Mouse (Mus musculus): Measurements from ENCODE around the gene Gm44790. TPM values are rescaled to one million over a fixed set of nuclear protein-coding genes. Genes with fewer than 3 reads are reported as not detected.

Gene Gm44790
- polyA plus RNA-seq, 2 experiments, result 0.77 to 1.5 TPM

DNA sequence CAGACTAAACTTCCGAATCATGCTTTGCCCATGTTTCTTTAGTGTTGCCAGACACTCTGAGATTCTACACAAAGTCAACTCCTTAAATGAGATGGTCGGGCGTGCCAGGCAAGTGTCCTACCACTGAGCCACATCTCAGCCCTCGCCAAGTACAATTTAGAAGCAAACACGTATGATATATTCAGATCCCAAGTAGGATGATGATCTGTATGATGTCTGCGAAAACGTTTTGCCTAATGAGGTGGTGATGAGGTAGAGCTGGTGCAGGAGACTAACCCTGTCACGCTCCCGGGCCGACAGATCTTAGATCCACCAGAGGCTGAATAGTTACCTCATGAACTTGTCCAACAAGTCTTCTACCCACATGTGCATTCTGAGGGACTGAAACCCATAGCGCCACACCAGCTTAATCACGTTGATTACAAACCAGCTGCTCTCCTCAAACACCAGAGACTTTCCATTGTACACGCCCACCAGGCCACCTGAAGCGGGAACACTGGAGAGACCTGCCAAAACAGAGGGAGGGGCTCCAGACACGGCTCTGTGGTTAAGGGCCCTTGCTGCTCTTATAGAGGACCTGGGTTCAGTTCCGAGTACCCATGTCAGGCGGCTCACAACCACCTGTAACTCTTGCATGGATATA is 32.3 kb upstream of the Gm44790 start:
- H3K4me3 ChIP-seq (replicated peaks; ENCODE audit: low read length), result no peak overlapping the region
- no peak for DNase-seq (ENCODE audit: low spot score)

GRCm38 (mm10) chr6:86395021-86395420 is 31.4 kb upstream of the Gm44790 start:
- no peaks in the 10 kb centered on the region for H3K9me3 ChIP-seq (ENCODE audit: control insufficient read depth, low read length)
- no peak overlapping the region for H3K4me3 ChIP-seq (replicated peaks; ENCODE audit: low read length)
- peaks cover 18% of the 10 kb centered on the region for H3K4me1 ChIP-seq (ENCODE audit: control insufficient read depth, insufficient read depth, low read length)
- peaks cover 38% of the 10 kb centered on the region for H3K36me3 ChIP-seq (ENCODE audit: control insufficient read depth, insufficient read depth, low read length)
- no peak for TF ChIP-seq POLR2A (IDR thresholded peaks at IDR 0.05; ENCODE audit: borderline replicate concordance, extremely low read depth, insufficient read depth, insufficient read length)
- peak overlapping the region; percentile 81; the same call in 1 of the 2 replicates for H3K9ac ChIP-seq (ENCODE audit: low read depth, low read length, severe bottlenecking)
- H3K27ac ChIP-seq (replicated peaks; ENCODE audit: low read depth, low read length), result no peak overlapping the region
- ATAC-seq (ENCODE audit: low FRiP score, low read depth), result no peak
- peak overlapping the region; percentile 76; the same call in 1 of the 2 replicates for H3K4me2 ChIP-seq (replicated peaks; ENCODE audit: low read depth, low read length, severe bottlenecking)
- DNase-seq (ENCODE audit: low spot score), result no peak
- no peaks in the 10 kb centered on the region for H3K27me3 ChIP-seq (ENCODE audit: control insufficient read depth, insufficient read depth, low read length)
- 78% methylated on average over 9 of the region's 9 CpGs for WGBS

More for the DNA sequence above, 32.3 kb upstream of the Gm44790 start:
- Histone ChIP-seq H3K9me3 (ENCODE audit: control insufficient read depth, low read length) (no peaks in the 10 kb centered on the region), H3K9ac (ENCODE audit: low read depth, low read length, severe bottlenecking) (no peak overlapping the region), H3K4me2 (replicated peaks; ENCODE audit: low read depth, low read length, severe bottlenecking) (no peak overlapping the region), H3K27ac (replicated peaks; ENCODE audit: low read depth, low read length) (no peak overlapping the region), H3K4me1 (ENCODE audit: control insufficient read depth, insufficient read depth, low read length) (peaks cover 18% of the 10 kb centered on the region), H3K27me3 (ENCODE audit: control insufficient read depth, insufficient read depth, low read length) (no peaks in the 10 kb centered on the region), H3K36me3 (ENCODE audit: control insufficient read depth, insufficient read depth, low read length) (peaks cover 47% of the 10 kb centered on the region)
- WGBS, result 87% methylated on average over 17 of the region's 17 CpGs
- TF ChIP-seq POLR2A (IDR thresholded peaks at IDR 0.05; ENCODE audit: borderline replicate concordance, extremely low read depth, insufficient read depth, insufficient read length), result no peak
- ATAC-seq (ENCODE audit: low FRiP score, low read depth), result no peak

- DNase-seq (ENCODE audit: low spot score) (no peak), ATAC-seq (ENCODE audit: low FRiP score, low read depth) (no peak)
- Histone ChIP-seq H3K36me3 (ENCODE audit: control insufficient read depth, insufficient read depth, low read length) (peaks cover 29% of the 10 kb centered on the region), H3K9ac (ENCODE audit: low read depth, low read length, severe bottlenecking) (peak overlapping the region; percentile 81), H3K4me2 (replicated peaks; ENCODE audit: low read depth, low read length, severe bottlenecking) (peak overlapping the region; percentile 76), H3K27me3 (ENCODE audit: control insufficient read depth, insufficient read depth, low read length) (no peaks in the 10 kb centered on the region), H3K4me3 (replicated peaks; ENCODE audit: low read length) (peak overlapping the region; percentile 88), H3K9me3 (ENCODE audit: control insufficient read depth, low read length) (no peaks in the 10 kb centered on the region), H3K27ac (replicated peaks; ENCODE audit: low read depth, low read length) (no peak overlapping the region), H3K4me1 (ENCODE audit: control insufficient read depth, insufficient read depth, low read length) (peaks cover 20% of the 10 kb centered on the region)
- WGBS, result 35% methylated on average over 10 of the region's 10 CpGs
- no peak for TF ChIP-seq POLR2A (IDR thresholded peaks at IDR 0.05; ENCODE audit: borderline replicate concordance, extremely low read depth, insufficient read depth, insufficient read length)
Measured at GRCm38 (mm10) chr6:86395969-86396368, 30.5 kb upstream of the Gm44790 start.

- no peaks in the 10 kb centered on the region for H3K9me3 ChIP-seq (ENCODE audit: control insufficient read depth, low read length)
- H3K4me2 ChIP-seq (replicated peaks; ENCODE audit: low read depth, low read length, severe bottlenecking), result peak within 1 kb of the TSS; percentile 76
- DNase-seq (ENCODE audit: low spot score), result peak; percentile 86
- WGBS, result under 1% methylated on average over 49 of the region's 51 CpGs
- no peaks in the 10 kb centered on the region for H3K27me3 ChIP-seq (ENCODE audit: control insufficient read depth, insufficient read depth, low read length)
- peak; percentile 95 for ATAC-seq (ENCODE audit: low FRiP score, low read depth)
- H3K9ac ChIP-seq (ENCODE audit: low read depth, low read length, severe bottlenecking), result peak within 1 kb of the TSS; percentile 81
- peak; percentile 95 for TF ChIP-seq POLR2A (IDR thresholded peaks at IDR 0.05; ENCODE audit: borderline replicate concordance, extremely low read depth, insufficient read depth, insufficient read length)
- peaks cover 20% of the 10 kb centered on the region for H3K4me1 ChIP-seq (ENCODE audit: control insufficient read depth, insufficient read depth, low read length)
- H3K4me3 ChIP-seq (replicated peaks; ENCODE audit: low read length), result peak within 1 kb of the TSS; percentile 88
- H3K27ac ChIP-seq (replicated peaks; ENCODE audit: low read depth, low read length), result peak within 1 kb of the TSS; percentile 84
- H3K36me3 ChIP-seq (ENCODE audit: control insufficient read depth, insufficient read depth, low read length), result peaks cover 21% of the 10 kb centered on the region
Measured at GRCm38 (mm10) chr6:86396581-86397256, 29.7 kb upstream of the Gm44790 start, which contains the start of gene Pcyox1. Pcyox1 (minus strand) TSS chr6:86397154.

DNA sequence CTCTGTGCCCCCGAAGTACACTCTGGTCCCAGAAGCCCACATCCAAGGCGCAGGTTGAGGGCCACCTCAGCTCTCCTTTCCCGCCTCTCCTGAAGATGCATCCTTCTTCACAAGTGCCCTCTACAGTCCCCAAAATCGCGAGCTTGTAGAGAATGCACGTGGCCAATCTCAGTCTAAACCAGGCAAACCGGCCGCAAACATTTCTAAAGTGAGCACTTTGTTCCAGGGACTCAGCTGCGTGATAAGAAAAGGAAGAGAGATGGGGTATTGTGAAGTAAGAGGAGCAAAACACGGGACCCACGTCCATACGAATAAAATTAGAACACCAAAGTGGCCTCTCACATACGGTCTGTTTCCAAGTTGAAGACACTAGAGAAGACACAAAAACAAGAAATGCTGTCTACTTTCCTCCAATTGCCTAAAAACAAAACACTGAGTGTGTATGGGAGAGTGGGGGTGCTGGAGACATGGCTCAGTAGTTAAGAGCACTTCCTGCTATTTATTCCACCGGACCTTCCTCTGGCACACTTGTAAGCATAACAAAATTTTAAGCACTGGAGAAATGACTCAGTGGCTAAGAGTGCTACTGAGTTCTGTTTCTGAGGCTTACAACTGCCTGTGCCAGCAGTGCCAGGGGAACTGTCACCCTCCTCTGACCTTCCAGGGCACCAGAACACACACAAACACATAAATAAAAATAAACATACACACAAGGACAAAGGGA is 29.0 kb upstream of the Gm44790 start:
- Histone ChIP-seq H3K4me1 (ENCODE audit: control insufficient read depth, insufficient read depth, low read length) (peaks cover 20% of the 10 kb centered on the region), H3K36me3 (ENCODE audit: control insufficient read depth, insufficient read depth, low read length) (peaks cover 14% of the 10 kb centered on the region), H3K4me2 (replicated peaks; ENCODE audit: low read depth, low read length, severe bottlenecking) (peak overlapping the region; percentile 76), H3K27ac (replicated peaks; ENCODE audit: low read depth, low read length) (peak overlapping the region; percentile 84; the same call in 1 of the 2 replicates), H3K9ac (ENCODE audit: low read depth, low read length, severe bottlenecking) (peak overlapping the region; percentile 81), H3K27me3 (ENCODE audit: control insufficient read depth, insufficient read depth, low read length) (no peaks in the 10 kb centered on the region), H3K9me3 (ENCODE audit: control insufficient read depth, low read length) (no peaks in the 10 kb centered on the region), H3K4me3 (replicated peaks; ENCODE audit: low read length) (peak overlapping the region; percentile 88)
- peak; percentile 34 for ATAC-seq (ENCODE audit: low FRiP score, low read depth)
- 8% methylated on average over 14 of the region's 14 CpGs for WGBS
- DNase-seq (ENCODE audit: low spot score), result no peak
- no peak for TF ChIP-seq POLR2A (IDR thresholded peaks at IDR 0.05; ENCODE audit: borderline replicate concordance, extremely low read depth, insufficient read depth, insufficient read length)
